Mouse (Mus musculus) heart, adult 18-20 months (tissue): ENCODE results near the gene 4930402H24Rik. TPM values are rescaled to one million over a fixed set of nuclear protein-coding genes. Genes with fewer than 3 reads are reported as not detected.

Experiments used
- DNase-seq, 2 experiments: peaks; one replicate each; pipeline ENCODE4 v3.0.0; 2021 to 2022; ENCODE audit warnings: mixed read lengths in 1 of 2
- total RNA-seq, 2 experiments: library from RNA; stranded (reverse); gene quantifications; 2 replicates each; pipeline ENCODE4 v1.2.3; 2021

The 4930402H24Rik gene
- total RNA-seq, 2 experiments from 2014 or later, result 47.4 to 50.7 TPM

DNA sequence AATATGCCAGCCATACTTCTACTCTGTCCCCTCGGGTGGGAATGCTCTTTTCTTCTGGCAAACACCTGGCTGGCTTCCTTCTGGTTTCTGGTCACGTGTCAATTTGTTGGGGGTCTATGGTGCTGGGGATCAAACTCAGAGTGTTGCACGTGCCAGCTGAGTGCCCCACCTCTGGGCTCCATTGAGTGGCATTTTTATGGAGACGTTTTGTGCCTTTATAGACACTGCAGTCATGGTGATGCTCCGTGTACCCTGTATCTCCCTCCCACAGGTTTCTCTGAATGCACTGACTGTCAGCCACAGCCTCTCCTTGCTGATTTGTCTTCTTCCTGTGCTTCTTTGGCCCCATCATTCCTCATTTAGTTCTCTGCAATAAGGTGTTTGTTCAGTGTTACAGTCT lies 174.4 kb downstream of the 4930402H24Rik start:
- no peak for DNase-seq

GRCm38 (mm10) chr2:130730746-130731145 lies 175.5 kb downstream of the 4930402H24Rik start:
- peak in 1 of 2 experiments; percentile 12 for DNase-seq

- DNase-seq, result no peak
Measured at GRCm38 (mm10) chr2:130728906-130729585, 177.2 kb downstream of the 4930402H24Rik start.

DNA sequence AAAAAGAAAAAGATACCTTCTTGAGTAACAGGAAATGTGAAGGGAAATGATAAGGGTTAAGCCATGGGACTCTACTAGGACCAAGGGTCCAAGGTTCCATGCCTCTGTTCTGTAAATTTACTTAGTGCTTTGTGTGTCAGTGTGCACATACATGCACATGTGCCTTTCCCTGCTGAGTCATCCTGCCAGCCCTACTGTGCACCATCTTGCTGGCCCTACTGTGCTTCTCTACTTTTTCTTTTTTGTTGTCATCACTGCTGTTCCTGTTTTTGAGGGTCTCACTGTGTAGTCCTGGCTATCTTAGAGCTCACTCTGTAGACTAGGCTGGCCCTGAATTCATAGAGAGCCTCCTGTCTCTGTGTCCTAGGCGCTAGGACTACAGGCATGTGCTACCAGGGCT lies 178.5 kb downstream of the 4930402H24Rik start:
- DNase-seq, result no peak

DNA sequence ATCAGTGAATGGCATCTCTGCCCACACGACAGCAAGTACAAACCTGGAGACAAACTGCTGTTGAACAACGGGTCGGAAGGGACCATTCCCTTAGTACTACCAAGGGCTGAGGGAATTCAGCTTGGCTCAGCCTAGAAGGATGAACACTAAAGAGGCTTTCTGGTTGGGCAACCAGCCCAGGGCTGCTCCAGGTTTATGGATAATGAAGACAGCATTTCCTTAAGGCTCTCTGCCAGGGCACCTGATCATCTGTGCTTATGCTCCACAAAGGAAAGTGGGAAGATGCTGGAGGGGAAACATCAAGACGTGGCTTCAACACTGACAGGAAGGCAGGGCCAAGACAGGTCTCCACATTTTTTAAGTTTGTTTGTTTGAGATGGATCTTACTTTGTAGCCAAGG lies 181.8 kb downstream of the 4930402H24Rik start:
- DNase-seq, result no peak

- DNase-seq, result no peak
Measured at GRCm38 (mm10) chr2:130717951-130718350, 188.3 kb downstream of the 4930402H24Rik start.

- DNase-seq, result no peak
Measured at GRCm38 (mm10) chr2:130707057-130707456, 199.1 kb downstream of the 4930402H24Rik start.

DNA sequence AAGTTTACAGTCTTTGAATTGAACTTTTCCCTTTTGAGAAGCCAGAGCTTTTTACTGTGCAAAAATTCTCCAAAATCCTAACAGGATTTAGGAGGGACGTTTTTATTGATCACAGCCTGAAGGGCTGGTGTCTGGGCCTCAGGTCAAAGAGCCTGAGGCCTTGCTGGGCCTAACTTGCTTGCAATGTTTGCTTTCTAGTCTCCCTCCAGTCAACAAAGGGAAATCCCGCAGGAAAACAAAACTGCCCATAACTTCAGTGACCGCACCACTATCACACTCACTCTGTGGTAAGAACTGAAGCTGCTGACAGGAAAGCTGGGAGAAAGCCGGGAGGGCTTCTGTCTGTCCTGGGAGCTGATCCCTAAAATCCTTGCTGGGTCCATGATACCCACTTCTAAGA lies 199.6 kb downstream of the 4930402H24Rik start:
- DNase-seq, result no peak

DNA sequence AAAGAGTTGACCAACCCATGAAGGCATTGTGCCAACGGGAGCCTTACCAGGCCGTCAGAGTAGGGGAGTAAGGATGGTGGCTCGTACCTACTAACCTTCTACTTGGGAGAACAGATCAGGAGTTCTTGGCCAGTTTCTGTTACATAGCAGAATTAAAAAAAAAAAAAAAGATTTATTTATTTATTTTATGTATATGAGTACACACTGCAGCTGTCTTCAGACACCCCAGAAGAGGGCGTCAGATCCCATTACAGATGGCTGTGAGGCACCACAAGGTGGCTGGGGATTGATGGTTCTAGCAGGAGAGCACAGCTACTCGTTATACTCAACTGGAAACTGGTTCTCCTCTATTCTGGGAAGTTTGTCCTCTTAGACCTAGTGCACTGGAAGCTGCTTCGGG lies 201.0 kb downstream of the 4930402H24Rik start:
- DNase-seq, result no peak

DNA sequence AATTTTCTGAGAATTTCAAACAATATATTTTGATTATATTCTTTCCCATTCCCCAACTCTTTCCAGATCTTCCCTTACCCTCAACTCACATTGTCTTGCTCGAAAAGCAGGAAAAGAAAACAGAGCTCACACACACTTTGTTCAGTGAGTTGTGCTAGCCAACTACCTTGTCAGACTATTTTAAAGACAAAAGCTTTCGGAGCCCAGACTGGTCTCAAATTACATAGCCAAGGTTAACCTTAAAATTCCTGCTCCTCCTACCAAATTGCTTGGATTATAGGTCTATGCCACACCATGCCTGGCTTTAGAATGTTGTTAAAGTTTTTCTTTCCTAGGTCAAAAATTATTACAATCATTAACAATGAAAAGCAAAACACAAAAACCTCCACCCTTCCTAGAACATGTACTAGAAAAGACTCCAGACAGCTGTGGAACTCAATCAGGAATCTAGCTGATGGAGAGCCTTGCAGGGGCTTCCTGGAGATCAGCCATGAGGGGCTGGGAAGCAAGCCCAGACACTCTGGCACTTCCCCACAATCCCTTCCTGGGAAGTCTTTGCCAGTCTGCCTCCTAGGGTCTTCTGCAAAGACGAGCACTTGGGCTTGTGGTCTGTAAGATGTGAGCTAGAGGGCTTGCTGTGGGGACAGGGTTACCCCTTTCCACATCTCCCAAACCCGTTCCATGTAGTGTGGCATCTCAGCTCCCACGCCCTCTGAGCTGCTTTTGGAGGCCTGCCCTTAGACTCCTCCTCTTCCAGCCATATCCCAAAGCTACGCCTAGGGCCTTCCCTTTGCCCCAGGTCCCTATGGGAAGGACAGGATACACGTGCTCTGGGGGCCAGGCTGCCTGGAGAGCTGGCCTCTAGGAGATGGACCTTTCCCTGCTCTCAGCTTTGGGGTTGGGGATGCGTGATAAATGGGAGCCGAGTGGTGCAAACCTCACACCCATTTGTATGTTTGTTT lies 201.9 kb downstream of the 4930402H24Rik start:
- peak in 1 of 2 experiments; percentile 9 for DNase-seq

DNA sequence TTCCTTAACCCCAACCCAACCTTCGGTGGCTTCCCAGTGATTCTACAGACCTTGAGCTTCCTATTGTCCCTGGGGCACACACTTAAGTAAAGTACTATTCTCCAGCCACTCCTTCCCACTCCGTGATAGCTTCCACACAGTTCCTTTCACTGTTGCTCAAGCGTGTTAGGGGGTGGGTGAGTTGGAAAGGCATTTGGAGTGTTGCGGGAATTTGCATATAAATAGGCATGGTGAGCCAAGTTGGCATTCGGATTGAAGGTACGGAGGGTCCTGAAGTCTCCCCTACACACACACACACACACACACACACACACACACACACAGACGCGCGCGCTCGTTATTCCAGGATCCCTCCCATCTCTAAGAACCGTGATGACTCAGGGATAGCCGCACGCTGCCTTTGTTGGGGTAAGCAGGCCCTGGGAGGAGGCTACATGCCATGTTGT lies 208.4 kb downstream of the 4930402H24Rik start:
- no peak for DNase-seq

DNA sequence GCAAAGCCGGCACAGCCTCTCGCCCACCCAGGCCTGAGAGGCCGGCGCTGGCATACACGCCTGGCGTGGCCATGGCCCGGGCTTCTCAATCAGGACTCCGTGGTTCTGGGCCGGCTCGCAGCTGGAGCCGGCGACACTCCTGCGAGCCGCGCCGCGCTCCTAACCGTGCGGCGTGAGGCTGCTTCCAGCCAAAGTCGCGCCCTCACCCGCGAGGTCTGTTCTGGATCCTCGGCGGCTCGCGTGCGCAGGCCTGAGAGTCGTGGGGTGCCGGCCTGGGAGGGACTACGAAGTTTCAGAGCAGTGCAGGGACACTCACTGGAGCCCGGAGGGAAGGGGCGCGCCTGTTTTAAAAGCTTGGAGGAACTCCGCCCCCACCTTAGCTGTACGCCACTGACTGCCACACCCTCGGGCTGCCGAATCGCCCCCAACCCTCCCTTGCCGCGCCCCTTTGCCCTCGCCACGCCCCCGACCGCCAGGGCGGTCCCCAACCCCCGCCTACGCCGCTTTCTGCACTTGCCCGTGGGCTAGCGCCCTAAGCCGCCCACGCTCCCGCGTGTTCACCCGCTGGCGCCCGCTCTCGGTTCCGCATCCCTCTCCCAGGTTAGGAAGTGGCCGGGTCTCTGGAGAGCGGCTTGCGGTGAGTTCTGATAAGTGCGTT lies 208.9 kb downstream of the 4930402H24Rik start, which contains the start of gene Slc4a11:
TSS of gene Slc4a11 (minus strand) at position 367 of the 658 bp plus-strand sequence.
- DNase-seq, result peak; percentile 59 to 67

- peak in 1 of 2 experiments; percentile 26 for DNase-seq
Measured at GRCm38 (mm10) chr2:130696700-130697152, 209.5 kb downstream of the 4930402H24Rik start.

DNA sequence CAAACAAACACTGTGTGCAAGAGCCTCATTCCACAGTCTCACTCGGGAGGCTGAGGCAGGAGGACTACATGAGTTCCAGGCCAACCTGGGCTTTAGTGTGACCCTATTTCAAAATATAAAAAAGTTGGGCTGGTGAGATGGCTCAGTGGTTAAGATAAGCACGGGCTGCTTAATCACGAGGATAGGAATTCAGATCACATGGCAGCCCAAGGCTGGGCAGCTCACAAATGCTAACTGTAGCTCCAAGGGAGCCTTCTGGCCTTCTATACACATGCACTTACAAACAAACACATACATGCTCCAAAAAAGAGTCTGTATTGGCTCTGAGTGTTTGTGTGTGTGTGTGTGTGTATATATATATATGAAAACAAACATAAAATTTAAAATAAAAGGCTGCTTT lies 212.6 kb downstream of the 4930402H24Rik start:
- DNase-seq, result no peak

DNA sequence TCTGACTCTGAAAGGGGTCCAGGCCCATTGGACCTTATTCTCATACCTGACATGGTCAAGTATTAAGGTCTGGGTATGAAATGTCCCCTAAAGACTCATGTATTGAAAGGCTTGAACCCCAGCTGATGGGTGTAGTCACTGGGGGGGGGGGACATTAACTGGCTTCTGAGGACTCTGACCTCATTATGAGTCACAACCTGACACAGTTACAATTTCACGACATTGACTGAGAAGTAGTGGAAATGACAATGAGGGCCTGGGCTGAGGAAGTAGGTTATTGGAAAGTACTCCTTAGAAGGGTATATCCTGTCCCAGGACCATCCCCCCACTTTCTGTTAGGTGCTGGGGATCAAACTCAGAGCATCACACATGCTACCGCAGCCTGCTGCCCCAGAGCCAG lies 217.2 kb downstream of the 4930402H24Rik start:
- DNase-seq, result no peak

DNA sequence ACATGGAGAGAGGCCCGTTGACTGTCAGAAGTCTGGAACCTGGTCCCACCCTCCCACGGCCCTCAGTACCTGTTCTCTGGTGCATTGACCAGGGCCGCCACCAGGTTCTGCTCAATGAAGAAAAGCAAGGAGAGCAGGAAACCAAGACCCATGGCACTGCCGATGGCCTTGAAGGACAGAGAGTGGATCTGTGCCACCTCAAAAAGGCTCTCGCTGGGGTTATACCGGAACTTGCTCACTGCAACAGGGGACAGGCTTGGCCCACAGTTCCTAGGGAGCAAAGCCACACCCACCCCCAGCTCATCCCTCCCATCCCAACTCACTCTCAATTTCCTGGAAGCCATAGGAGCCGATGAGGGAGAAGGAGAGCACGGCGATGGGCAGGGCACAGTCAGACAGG lies 220.8 kb downstream of the 4930402H24Rik start:
- no peak for DNase-seq

DNA sequence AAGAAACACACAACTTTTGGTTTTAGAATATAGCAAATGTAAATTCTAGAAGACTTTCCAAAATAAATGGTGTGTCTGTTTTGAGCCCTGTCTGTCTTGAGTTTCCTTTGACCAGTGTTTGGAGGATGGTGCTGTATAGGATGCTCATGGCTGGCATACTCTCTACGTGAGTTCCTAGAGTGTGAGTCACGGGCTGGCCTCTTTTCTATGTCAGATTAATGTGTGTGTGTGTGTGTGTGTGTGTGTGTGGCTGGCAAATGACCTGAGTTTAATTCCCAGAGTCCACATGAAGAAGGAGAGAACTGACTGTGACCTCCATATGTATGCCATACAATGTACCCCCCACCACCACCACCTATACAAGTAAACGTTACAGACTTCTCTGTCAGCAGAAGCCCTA lies 224.7 kb downstream of the 4930402H24Rik start:
- no peak for DNase-seq

DNA sequence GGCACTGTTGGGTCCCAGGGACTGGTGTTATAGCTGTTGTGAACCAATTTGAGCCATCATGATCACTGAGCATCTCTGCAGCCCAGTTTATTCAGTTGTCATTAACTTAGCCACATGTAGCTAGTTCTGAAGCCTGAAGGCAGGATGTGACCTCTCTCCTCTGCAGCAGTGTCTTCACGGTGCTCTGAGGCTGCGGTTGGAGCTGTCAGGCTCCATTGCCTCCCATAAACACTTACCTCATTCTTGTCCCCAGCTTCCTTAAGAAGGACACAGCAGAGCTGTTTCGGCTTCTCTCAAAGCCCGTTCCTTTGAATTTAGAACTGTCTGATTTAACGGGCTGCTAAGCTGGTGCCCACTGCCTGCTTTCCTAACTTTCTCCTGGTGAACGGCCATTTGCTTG lies 226.3 kb downstream of the 4930402H24Rik start:
- DNase-seq, result no peak

GRCm38 (mm10) chr2:130679154-130679553 lies 227.1 kb downstream of the 4930402H24Rik start:
- no peak for DNase-seq

GRCm38 (mm10) chr2:130677211-130677610 lies 229.0 kb downstream of the 4930402H24Rik start:
- DNase-seq, result no peak

- DNase-seq, result peak; percentile 88 to 92
Measured at GRCm38 (mm10) chr2:130667559-130667958, 238.6 kb downstream of the 4930402H24Rik start, which contains the start of gene Itpa. Gene Itpa (plus strand): TSS chr2:130667610.

- peak; percentile 94 to 95 for DNase-seq
Measured at GRCm38 (mm10) chr2:130664102-130664701, 242.0 kb downstream of the 4930402H24Rik start, which contains the start of gene Ddrgk1. Gene Ddrgk1 (minus strand): TSS chr2:130664659.
